Mouse (Mus musculus) ovary, adult 18-20 months (tissue): ENCODE results near the gene Wnt2b.

Experiments used
- DNase-seq: peaks from one replicate; pipeline ENCODE4 v3.0.0; 2022; ENCODE audit warnings: low spot score, mixed read lengths

The Wnt2b gene

DNA sequence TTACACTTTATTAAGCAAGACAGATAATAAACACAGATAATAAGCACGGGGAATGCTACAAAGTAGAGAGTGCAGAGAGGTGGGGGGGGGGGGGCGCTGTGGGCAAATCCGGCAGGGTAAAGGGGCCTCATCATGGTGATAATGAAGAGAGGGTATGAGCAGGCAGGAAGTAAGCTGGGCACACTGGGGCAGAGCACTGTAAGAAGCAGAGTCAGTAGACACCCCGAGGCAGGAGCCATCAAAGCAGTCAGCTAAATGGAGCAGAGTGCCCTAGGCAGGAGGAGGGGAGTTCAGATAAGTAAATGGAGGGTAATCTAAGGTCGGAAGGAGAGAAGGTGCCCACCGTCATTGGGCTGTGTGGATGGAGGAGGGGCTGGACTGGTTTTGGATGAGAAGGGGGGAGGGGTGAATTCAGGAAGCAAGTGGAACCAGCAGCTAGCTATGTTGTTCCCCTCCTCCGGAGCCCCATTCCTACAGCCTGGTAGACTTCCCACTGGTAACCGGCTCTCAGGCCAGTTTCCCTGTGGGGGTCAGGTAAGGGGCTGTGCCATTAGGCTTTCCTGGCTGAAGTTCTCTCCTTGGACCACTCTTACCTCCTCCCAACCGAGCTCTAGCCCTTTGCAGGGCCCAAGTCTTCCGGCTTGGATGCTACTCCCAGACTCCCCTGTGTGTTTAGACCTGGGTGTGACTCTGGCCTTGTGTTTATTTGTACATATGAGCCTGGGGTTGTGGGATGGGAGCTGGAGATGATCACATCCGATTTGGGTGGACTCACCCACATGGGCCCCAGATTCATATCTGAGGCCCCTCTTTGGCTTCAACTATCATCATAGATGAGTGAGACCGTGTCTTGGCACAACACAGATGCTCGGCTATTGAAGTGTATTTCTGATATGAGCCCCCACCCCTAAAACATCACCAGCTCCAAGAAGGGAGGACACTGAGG lies 1.9 kb upstream of the Wnt2b start:
- no peak for DNase-seq

DNA sequence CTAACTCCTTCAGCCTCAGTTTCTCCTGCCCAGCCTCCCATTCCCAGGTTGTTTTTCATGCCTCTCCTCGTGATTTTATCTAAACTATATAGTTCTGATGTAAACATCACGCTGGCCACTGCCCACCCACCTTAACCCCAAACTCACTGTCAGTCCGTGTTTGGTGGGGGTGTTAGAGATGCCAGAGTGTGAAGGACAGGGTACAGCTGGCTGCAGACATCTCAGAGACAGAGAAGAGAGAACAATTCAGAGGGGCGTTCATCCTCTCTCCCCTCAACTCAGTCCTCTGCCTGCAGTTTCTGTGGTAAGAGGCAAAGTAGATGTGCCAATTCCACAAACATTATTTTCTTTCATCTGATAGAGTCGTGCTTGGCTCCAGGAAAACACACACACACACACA lies 1.1 kb upstream of the Wnt2b start:
- no peak for DNase-seq

DNA sequence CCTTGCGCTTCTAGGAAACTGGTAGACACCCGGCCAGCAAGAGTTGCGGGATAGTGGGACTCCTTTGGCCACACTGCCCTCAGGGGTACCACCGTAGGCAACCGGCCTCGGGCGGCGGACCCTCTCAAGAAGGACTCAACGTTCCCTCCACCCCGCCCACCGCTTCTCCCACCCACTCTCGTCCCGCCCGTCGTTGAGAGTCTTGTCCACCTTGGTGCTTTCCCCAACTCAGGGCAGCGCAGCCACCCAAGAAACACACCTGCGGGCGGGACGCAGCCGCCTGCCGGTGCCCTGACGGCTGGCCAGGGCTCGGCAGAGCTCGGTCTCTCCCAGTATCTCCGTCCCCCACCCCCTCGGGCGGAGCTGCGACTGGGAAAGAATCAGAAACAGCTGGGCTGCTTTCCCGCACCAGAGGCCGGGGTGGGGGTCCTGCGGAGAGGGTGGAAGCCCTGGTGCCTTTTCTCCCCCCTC lies 455 bp upstream of the Wnt2b start:
- no peak for DNase-seq

DNA sequence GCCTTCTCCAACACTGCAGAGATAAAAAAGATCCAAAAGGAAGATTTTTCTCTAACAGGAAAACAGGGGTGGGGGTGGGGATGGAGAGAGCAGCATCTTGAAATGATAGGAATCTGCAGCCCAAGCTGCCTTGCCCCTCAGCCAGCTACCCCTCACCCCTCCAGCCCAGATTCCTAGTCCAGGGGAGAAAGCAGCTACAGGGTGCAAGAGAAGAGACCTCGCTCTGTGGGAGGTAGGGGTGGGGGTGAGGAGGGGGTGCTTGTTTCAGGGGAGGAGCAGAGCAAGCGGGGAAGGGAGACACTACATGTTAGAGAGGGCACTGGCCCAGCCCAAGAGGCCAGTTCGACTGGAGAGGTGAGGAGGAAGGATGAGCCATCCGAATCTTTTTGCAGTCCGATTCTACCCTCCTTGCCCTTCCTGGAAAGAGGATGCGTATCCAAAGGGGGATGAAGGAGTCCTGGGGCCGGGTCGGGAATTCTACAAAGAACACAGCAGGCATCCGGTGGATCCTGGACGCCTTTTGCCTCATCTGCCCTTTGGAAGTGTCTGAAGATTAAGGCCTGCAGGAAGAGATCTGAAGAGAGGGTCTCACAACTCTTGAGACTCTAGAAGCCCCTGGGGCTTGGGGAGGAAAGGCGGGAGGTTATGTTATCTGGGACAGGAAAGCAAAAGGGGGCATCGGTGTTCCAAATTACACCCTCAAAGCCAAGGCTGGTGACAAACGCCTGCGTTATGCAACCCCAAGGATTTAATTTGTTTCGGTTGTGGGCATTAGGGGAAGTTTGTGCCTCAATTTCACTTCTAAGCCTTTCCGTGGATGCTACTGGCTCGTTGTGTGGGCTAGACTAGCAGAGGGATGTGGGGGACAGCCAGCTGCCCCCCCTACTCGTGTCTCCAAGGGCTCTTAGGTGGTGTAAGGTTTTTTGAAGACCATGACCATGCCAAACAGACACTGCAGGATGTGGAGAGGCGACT lies 1.4 kb downstream of the Wnt2b start:
- no peak for DNase-seq

DNA sequence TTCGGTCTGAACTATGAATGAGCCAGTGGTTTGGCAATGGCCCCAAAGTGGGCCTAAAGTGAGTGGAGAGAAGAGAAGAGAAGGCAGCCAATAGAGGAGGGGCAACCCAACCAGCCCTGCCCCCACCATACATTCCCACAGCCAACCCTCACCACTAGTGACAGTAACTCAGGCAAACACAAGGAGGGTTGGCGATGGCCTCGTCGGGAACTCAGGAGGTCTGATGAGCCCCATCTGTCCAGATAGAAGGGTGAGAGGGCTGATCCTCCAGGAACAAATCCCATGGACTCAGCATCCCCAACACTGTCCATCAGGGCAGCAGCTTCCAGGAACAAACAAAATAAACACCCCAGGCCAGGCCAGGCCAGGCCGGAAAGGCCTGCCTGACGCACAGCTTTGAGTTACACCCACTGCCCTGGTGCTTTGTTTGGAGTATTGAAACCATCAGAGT lies 5.6 kb downstream of the Wnt2b start:
- DNase-seq, result no peak

DNA sequence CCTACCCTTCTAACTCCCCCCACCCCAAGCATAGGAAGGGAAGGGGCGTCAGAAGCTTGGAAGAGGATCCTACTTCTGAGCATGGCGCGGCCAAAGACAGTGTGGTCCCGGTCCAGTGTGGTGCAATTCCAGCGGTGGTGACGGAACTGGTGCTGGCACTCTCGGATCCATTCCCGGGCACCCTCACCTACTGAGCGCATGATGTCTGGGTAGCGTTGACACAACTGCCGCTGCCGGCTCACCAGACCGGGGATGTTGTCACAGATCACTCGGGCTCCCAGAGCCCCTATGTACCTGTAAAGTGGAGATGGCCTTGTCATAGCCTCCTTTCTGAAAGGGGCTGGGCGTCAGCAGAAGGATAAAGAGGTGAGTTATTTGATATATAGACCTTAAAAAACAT lies 7.2 kb downstream of the Wnt2b start:
- no peak for DNase-seq

DNA sequence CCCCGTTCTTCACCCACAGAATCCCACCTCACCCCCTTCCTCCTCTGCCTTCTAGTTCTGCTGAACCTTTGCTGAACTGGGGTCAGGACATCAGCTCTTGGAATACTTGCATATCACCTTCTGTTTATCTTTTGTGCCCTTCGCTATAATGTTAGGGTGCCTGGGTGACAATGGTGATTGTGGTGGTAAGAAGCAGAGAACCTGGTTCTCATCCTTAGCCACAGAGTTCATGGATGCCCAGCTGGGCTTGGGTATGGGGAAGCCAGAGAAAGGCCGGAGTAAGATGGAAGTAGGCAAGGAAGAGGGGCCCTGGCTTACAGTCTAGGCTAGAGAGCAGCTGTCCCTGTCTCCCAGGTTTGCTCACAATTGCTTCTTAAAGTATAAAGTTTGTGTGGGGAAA lies 7.6 kb downstream of the Wnt2b start:
- DNase-seq, result no peak

DNA sequence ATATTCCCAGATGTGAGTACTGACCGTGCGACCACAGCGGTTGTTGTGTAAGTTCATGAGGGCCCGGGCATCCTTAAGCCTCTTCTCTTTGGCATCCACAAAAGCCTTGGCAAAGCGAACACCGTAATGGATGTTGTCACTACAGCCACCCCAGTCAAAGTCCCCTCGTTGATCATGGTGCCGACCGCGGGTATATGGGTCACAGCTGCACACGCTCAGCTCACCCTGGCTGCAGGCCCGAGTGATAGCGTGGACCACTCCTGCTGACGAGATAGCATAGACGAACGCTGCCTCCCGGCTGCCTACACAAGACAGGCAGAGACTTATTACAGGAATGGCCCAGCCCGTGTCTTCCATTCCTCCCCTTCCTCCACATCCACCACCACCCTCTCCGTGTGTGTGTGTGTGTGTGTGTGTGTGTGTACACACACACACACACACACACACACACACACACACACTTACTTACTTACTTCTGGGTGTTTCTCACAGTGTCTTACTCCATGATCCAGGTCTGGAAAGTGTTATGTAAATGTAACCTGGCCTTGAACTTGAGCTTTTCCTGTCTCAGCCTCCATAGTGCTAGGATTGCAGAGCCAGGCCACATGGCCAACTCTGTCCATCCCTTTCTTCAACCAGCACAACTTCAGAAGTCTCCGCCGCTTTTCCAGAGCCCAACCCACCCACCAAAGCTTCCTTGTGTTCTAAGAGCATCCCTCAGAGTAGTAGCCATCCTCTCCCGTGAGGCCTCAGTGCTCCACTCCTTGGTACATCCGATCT lies 8.6 kb downstream of the Wnt2b start:
- no peak for DNase-seq

DNA sequence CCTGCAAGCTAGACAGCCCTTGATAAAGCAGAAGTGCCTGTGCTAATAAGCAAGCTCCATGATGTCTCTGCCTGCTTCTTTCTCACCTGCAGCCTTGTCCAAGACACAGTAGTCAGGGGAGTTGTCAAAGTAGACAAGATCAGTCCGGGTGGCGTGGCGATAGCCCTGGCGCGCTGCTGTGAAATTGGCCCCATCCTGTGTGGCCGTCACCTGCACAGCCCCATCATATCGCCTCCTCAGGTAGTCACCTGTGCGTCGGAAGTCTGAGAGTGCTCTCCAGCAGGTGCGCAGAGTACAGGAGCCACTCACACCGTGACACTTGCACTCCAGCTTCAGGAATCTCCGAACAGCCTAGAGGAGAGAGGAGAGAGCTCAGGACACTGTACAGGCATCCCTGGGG lies 10.8 kb downstream of the Wnt2b start:
- no peak for DNase-seq

DNA sequence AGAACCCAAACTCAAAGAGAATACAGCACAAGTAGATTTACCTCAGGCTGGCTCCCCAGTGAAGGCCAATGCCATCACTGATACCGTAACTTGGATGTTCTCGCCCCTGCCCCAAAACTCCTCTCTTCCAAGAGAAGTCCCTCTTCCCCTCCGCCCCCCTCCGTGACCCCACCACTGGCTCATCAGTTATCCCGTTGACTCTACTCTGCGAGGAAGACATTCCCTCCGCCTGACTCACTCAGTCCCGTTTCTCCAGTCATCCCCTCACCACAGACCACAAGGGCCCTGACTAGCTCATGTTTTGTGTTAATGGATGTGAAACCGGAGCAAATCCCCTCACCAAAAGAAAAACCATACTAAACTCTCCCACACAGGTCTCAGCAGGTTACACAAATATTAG lies 16.8 kb downstream of the Wnt2b start:
- no peak for DNase-seq

DNA sequence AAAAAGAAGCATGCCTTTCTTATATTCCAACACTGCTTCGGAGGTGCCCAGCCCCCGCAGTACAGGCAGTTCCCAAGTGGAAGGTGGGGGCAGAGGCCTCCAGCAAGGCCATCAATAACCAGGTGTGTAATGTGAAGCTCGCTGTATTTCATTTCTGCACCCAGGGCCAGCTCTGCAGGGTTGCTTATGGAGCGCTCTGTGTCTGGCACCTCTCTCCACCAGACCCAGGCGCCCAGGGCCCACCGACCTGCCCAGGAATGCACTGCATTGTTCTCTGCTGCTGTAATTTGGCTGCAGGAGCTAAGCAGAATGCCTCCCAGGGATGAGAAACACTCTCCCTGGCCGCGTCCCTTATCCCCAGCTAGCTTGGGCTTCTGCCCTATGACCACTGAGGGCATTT lies 18.4 kb downstream of the Wnt2b start:
- DNase-seq, result no peak

DNA sequence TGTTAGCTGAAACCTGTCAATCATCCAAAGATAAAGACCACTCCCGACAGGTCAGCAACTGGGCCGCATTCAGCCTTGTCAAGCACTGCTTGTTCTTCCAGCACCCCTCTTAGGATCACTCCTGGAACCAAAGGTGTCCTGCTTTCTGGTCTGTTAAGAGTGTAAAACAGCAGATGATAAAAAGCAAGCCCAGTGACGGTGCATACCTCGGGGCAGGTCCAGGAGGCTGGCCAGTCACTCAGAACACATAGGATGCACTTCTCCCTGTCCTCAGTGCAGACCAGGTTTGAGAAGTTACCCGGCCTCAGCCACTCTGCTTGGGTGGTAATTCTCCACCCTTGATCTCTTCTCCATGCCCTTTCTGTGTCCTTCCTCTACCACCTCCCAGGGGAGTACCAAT lies 19.0 kb downstream of the Wnt2b start:
- no peak for DNase-seq

DNA sequence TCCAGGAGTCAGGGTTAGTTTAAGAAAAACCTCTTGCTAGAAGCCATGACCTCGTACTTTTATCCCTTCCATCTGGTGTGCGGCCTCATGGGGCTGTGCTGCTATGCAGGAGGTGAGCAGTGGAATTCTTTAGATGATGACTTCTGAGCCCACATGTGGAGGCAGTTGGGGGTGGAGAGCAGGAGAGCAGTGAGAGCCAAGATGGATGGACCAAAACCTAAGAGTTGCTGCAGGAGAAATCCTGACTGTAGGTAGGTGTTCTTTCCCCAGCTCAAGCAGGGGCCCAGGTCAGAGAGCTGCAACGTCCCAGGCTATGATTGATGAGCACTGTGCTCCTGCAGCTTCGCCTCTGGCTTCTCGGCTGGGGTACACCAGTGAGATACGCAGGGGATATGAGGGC lies 21.0 kb downstream of the Wnt2b start:
- DNase-seq, result no peak

DNA sequence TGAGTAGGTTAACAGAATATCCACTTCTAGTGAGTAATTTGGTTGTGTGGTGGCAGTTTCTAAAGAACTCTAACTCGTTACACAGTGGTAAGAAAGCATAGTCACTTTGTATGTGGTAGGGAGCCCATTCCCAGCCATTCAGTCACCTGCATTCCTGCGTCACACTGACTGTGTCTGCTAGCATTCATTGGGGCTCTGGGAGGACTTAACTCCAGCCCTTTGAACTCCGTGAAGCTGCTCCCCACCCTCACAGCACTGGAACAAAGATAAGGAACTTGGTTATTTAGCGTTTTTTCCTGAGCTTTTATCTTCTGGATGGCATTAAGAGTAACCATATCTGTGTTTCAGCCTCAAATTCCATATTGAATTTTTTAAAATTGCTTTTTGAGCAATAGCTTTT lies 23.4 kb downstream of the Wnt2b start:
- no peak for DNase-seq

DNA sequence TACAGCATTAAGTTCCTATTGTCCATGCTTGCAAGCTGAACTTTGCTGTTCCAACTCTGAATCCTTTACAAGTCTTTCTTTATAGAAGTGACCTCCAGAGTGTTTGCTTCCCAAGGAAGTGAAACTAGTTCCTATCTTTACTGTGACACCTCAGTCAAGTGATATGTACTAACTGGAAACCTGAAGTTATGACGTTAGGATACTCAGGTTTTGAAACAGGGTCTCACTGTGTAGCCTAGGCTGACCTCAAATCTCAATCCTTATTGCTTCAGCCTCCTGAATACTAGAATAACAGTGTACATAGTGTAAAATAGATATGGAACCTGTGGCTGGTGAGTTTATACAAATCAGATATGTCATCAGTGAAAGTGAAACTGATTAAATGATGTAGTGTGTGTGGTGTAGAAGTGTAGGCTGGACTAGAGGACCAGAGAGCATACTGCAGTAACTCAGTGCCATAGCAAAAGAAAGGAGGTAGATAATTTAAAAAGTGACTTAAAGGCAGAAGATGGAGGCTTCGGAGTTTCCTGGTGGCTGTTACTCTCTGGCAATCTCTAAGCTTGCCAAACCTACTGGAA lies 23.9 kb downstream of the Wnt2b start:
- no peak for DNase-seq

DNA sequence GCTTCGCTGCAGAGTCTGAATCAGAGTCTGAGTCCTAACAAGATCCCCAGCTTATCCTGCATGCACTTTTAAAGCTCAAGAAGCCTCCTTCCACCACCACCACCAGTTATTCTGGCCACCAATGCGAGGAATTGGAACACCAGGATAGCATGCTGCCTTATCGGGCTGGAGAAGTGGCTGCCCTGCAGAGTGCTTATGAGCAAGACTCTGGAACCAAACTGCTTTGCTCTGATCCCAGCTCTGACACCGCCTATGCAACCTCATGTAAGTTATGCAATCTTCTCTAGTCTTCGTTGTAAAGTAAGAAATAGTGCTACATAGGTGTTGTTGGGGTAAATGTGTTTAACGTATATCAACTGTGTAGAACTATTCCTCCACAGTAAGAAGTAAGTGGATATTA lies 32.3 kb downstream of the Wnt2b start:
- no peak for DNase-seq

DNA sequence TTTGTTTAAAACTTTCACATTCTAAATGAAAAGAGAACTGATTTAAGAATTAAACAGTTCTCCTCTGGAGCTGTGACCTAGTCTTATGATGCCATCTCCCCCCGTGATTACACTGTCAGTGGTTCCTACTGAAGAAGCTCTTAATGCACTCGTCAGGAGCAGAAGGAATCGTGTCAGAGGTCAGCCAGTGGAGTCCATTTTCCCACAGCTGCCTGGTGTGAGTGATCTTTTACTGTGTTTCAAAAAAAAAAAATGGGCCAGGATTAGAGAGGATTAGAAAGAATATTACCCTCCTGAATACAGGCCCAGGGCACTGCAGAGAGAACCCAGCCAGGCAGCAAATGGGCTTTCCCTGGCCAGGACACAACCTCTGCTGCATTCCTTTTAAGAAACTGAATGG lies 46.7 kb downstream of the Wnt2b start:
- no peak for DNase-seq

DNA sequence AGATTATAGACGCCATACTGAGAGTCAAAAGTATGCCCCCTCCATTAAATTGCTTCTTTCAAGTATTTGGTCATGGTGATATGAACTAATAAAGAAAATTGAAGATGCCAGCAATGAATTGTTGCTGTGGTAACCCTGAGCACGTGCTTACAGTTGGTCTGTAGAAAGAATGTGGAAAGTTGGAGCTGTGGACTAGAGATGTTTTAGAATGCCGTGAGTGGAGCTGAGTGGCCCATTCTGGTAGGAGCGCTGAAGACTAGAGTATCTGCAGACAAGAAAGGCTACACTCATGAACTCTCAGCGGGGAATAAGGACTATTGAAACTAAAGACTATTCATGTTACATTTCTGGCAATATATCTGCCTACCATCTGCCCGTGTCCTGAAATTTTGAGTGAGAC lies 52.5 kb downstream of the Wnt2b start:
- DNase-seq, result no peak

DNA sequence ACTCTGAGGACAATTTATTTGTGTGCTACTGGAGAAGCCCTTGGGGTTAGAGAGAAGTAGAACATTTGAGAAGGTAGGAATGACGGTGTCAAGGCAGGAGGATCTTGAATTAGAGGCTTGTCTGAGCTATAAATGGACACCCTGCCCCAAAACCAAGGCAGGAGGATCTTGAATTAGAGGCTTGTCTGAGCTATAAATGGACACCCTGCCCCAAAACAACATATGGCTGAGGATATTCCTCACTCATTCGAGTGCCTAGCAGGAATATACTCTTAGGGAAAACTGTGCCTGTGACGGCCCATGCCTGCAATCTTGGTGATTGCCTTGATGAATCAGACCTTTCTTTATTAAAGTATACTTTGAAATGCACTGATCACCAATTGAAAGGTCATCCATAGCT lies 55.7 kb downstream of the Wnt2b start:
- DNase-seq, result no peak

DNA sequence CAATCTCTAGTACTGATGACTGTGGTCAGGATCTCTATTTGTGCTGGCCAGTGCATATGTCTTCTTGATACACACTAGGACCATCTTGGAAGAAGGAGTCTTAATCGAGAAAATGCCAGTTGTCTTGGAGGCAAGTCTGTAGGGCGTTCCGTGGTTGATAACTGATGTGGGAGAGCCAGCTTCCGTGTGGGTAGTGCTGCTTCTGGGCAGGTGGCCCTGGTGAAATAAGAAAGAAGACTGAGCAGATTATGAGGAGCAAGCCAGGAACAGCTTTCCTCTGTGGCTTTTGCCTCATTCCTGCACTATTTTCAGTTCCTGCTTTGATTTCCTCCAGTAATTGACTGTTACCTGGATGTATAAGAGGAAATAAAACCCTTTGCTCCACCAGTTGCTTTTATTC lies 56.3 kb downstream of the Wnt2b start:
- DNase-seq, result no peak

DNA sequence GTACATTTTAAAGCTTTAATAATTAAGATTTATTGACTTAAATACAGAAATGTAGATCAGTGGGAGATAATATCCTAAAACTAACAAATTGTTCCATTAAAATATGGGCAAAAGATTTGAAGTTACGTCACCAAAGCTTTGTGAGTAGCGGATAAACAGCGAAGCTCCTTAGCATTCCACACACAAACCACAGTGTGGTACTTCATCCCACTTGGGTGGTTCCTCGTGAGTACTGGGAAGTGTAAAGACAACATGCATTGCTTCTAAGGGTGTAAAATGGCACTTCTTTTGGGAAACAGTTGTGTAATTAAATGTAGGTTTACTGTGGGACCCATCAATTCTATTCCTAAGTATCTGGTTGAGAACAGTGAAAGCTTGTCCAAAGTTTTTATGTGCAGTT lies 60.6 kb downstream of the Wnt2b start:
- DNase-seq, result no peak

DNA sequence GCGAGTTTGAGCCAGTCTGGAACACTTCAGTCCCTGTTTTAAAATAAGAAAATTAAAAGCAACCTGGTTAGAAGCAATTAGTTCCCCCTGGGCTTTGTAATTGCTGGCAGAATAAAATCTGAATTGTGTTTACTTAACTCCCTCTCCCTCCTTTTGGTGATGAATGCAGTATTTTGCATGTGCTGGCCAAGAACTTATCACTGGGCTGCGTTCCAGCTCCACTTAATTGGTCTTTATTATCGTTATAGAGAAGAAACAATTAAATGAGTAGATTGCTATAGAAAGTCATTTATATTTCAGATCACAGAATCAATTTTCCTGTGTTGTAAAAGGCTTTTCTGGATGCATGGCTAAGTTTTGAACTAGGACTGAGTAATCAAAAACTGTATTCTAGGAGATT lies 65.6 kb downstream of the Wnt2b start:
- no peak for DNase-seq
